Mouse (Mus musculus) ES-Bruce4 (cell line): ENCODE data around the gene Mcoln1.

Experiments
- CTCF ChIP-seq: IDR thresholded peaks from one replicate; pipeline ENCODE4 v1.8.1; 2011; ENCODE audit warnings: low read depth, low read length
- EP300 ChIP-seq: IDR thresholded peaks from 2 replicates; pipeline ENCODE4 v1.6.1; 2011; ENCODE audit warnings: low read depth, low read length; ENCODE audit not compliant: insufficient read depth
- POLR2A ChIP-seq: IDR thresholded peaks from one replicate; pipeline ENCODE4 v1.8.1; 2011; ENCODE audit warnings: low read length; ENCODE audit not compliant: insufficient read depth

DNA sequence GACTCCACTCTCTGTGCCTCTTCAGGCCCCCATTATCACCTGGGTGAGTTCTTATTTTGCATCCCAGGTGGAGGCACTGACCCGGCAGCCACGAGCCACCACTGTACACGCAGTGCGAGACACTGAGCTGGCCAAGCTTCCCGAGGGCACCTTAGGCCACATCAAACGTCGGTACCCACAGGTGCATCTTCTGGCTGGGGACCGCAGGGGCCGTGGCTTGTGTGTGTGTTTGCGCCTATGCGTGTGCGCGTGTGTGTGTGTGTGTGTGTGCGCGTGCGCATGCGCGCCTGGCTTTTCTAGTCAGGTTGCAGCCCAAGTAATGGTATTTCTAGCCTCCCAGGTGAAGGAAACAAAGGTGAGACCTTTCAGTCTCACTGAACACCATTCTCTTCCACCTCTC lies 31.7 kb downstream of the Mcoln1 start:
- TF ChIP-seq POLR2A (no peak), CTCF (no peak), EP300 (no peak)
